Mouse (Mus musculus) megakaryocyte progenitor cell, adult 5-6 weeks (primary cell): ENCODE measurements at regions not wholly inside any gene's neighbourhood (a gene's known extent, or its start where the extent isn't known, plus 50 kb on each side); places are given as distances from the start of the nearest gene placed in this dataset.
A peak's percentile ranks its signal among the peaks of the same experiment; 100 is the strongest.

Source experiments
- ATAC-seq: replicated peaks from 2 replicates; pipeline ENCODE4 v1.8.0; 2016; ENCODE audit warnings: mild to moderate bottlenecking, moderate TSS enrichment, inconsistent platforms; ENCODE audit not compliant: poor library complexity

DNA sequence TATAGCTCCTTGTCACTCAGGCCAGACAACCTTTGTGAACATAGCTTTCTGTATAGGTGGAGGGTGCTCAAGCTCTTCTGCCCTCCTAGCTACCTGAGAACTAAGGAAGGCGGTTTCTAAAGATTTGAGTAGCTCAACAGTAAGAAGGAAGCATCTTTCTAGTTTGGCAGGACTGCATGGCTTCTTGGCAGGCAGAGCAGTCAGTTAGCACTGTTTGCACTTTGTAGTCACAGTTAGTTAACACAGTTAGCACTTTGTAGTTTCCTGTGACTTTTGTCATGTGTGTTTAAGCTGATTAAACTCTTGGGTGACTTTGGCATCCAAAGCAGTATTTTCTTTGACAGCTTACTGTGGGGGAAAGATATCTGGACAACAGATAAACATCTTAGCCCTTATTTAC, 219.7 kb downstream of the Zbbx start:
- ATAC-seq = no peak

DNA sequence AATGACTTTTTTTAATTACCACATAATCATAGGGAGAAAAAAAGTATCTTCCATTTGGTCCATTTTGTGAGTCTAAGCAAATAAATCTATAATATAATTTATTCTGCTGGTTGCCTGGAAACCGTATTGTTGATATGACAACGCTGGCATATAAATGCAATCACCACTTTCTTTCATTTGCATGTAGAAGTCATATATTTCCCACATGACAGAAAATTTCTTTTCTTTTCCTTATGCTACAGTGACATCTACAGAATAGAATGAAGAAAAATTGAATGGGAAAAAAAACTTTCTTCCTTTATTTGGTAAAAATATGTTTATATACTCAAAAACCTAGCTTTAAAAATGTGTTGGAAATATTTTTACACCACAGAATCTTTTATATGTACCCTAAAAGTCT, 243.6 kb downstream of the Zbbx start:
- ATAC-seq = no peak

DNA sequence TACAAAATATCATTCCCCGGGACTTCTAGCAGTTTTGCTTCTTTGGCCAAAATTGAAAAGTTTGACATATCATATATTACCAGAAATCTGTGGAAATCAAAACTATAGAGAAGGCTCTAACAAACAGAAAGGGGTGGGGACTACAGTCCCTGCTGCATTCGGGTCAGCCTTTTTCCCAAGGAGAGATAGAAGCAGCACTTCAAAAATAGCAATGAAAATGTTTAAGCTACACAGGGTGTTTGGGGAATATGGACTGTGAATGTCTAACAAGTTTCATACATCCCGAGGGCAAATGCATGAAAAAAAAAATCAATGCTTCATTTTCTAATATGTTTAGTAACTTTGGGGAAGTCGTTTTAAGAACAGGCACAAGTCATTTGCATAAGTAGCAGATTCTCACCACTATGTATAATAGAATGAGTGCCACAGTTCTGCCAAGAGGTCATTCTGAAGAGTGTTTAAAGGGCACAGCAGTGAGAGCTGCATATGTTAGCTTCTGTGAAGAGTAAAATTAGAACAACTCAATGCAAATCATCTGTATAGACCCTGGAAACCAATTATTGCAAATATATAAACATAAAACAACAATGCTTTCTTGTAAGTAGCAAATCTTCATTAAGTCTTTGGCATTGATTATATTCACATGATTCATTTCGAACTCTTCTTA, 244.2 kb downstream of the Zbbx start:
- ATAC-seq = no peak

DNA sequence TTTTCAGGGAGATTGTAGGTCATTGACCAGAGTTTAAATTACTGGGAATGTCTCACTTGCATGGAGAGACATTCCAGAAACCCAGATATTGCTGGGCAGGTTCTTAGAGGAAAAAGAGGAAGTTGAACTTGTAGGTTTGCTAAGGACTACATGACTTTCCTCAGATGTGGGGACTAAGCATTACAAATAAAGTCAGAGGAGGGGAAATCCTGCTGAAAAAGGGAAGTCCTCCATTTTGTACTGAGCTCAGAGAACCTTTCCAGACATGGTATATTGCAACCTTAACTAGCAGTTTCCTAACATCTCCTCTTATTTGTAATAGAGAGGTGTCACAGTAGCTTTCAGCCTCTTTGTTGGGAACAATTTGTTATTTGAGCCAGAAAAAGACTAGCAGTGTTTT, 260.7 kb downstream of the Zbbx start:
- peak; percentile 91 for ATAC-seq
